Mouse (Mus musculus) kidney, postnatal 0 days (tissue): ENCODE data around the gene Mucl3. TPM values are rescaled to one million over a fixed set of nuclear protein-coding genes. Genes with fewer than 3 reads are reported as not detected.

Experiments
- ATAC-seq: fragments of 200-750 bp; cut with Nextera tagmentation; replicated peaks from 2 replicates; pipeline ENCODE4 v1.8.0; 2017; ENCODE audit warnings: low read depth, moderate number of reproducible peaks, moderate TSS enrichment, moderate library complexity; ENCODE audit not compliant: low FRiP score
- DNase-seq: peaks from one replicate; pipeline ENCODE4 v3.0.0-alpha.2; 2016; ENCODE audit warnings: low spot score
- H3K27ac ChIP-seq: fragments of 300-500 bp; sonication (generic); 2 replicates; pipeline ENCODE4 v1.5.1; 2014; ENCODE audit warnings: mild to moderate bottlenecking
- H3K27me3 ChIP-seq: fragments of 300-500 bp; sonication (generic); 2 replicates; pipeline ENCODE4 v1.6.1; 2014; ENCODE audit warnings: low read length, mixed read lengths; ENCODE audit not compliant: insufficient read depth
- H3K36me3 ChIP-seq: fragments of 300-500 bp; sonication (generic); 2 replicates; pipeline ENCODE4 v1.6.1; 2014; ENCODE audit warnings: low read length, mixed read lengths; ENCODE audit not compliant: insufficient read depth
- H3K4me1 ChIP-seq: fragments of 300-500 bp; sonication (generic); replicated peaks from 2 replicates; pipeline ENCODE4 v1.6.1; 2014; ENCODE audit warnings: antibody characterized with exemption, low read length, mixed read lengths; ENCODE audit not compliant: insufficient read depth
- H3K4me2 ChIP-seq: fragments of 300-500 bp; sonication (generic); 2 replicates; pipeline ENCODE4 v1.6.1; 2014; ENCODE audit warnings: mild to moderate bottlenecking, low read length, moderate library complexity, mixed read lengths
- H3K4me3 ChIP-seq: fragments of 300-500 bp; sonication (generic); replicated peaks from 2 replicates; pipeline ENCODE4 v1.5.1; 2014; ENCODE audit warnings: low read depth, low read length
- H3K9ac ChIP-seq: fragments of 300-500 bp; sonication (generic); 2 replicates; pipeline ENCODE4 v1.6.1; 2014; ENCODE audit warnings: low read depth, low read length
- H3K9me3 ChIP-seq: fragments of 300-500 bp; sonication (generic); replicated peaks from 2 replicates; pipeline ENCODE4 v1.6.1; 2016; ENCODE audit warnings: low read length, inconsistent platforms, mixed read lengths
- CTCF ChIP-seq: IDR thresholded peaks from 2 replicates; pipeline ENCODE4 v1.5.1; 2016; ENCODE audit warnings: antibody characterized with exemption, low read depth, mild to moderate bottlenecking, moderate library complexity
- WGBS: fragments of 180-500 bp; shearing (Covaris S2); extraction: QIAGEN DNeasy Blood & Tissue Kit; methylation state at CpG from one replicate; pipeline ENCODE4 v1.1.7; 2014; 5-methylcytosine and 5-hydroxymethylcytosine counted together
- polyA plus RNA-seq: library from polyadenylated mRNA; unstranded; fragments of >200 nt; fragmentation: Nextera tagmentation; extraction: Ambion mirVana; gene quantifications from 2 replicates; pipeline ENCODE4 v1.2.1, GENCODE M21; 2015

Gene Mucl3
- polyA plus RNA-seq, 1 experiment from 2014 or later: 0.11 TPM

GRCm38 (mm10) chr17:35591731-35592130 is 51.8 kb downstream of the Mucl3 start:
- Histone ChIP-seq H3K4me1 (no peaks in the 10 kb centered on the region), H3K27ac (no peak overlapping the region), H3K36me3 (no peaks in the 10 kb centered on the region), H3K4me3 (no peak overlapping the region), H3K27me3 (no peaks in the 10 kb centered on the region), H3K9ac (no peak overlapping the region), H3K9me3 (no peaks in the 10 kb centered on the region), H3K4me2 (no peak overlapping the region)
- TF ChIP-seq CTCF: no peak
- DNase-seq: no peak
- no peak for ATAC-seq
- 86% methylated on average over 15 of the region's 15 CpGs for WGBS

- H3K9ac ChIP-seq: no peak overlapping the region
- no peak for DNase-seq
- H3K27me3 ChIP-seq: no peaks in the 10 kb centered on the region
- H3K27ac ChIP-seq: no peak overlapping the region
- ATAC-seq: no peak
- no peaks in the 10 kb centered on the region for H3K4me1 ChIP-seq
- no peak overlapping the region for H3K4me2 ChIP-seq
- TF ChIP-seq CTCF: no peak
- WGBS: 92% methylated on average over 7 of the region's 7 CpGs
- H3K9me3 ChIP-seq: no peaks in the 10 kb centered on the region
- H3K36me3 ChIP-seq: no peaks in the 10 kb centered on the region
- no peak overlapping the region for H3K4me3 ChIP-seq
These were observed 52.3 kb downstream of the Mucl3 start for GRCm38 (mm10) chr17:35591219-35591578.

GRCm38 (mm10) chr17:35590410-35591218 is 52.9 kb downstream of the Mucl3 start:
- Histone ChIP-seq H3K4me1 (no peaks in the 10 kb centered on the region), H3K36me3 (no peaks in the 10 kb centered on the region), H3K9me3 (no peaks in the 10 kb centered on the region), H3K27me3 (no peaks in the 10 kb centered on the region), H3K9ac (no peak overlapping the region), H3K4me2 (peak overlapping the region; percentile 37), H3K27ac (no peak overlapping the region), H3K4me3 (no peak overlapping the region)
- 26% methylated on average over 21 of the region's 21 CpGs for WGBS
- TF ChIP-seq CTCF: peak; percentile 98
- ATAC-seq (peak; percentile 84), DNase-seq (peak; percentile 92)

GRCm38 (mm10) chr17:35588387-35588786 is 55.1 kb downstream of the Mucl3 start:
- TF ChIP-seq CTCF: no peak
- Histone ChIP-seq H3K36me3 (no peaks in the 10 kb centered on the region), H3K4me3 (no peak overlapping the region), H3K27ac (no peak overlapping the region), H3K27me3 (no peaks in the 10 kb centered on the region), H3K4me1 (no peaks in the 10 kb centered on the region), H3K4me2 (no peak overlapping the region), H3K9me3 (no peaks in the 10 kb centered on the region), H3K9ac (no peak overlapping the region)
- no peak for DNase-seq
- WGBS: 43% methylated on average over 4 of the region's 4 CpGs
- ATAC-seq: no peak

DNA sequence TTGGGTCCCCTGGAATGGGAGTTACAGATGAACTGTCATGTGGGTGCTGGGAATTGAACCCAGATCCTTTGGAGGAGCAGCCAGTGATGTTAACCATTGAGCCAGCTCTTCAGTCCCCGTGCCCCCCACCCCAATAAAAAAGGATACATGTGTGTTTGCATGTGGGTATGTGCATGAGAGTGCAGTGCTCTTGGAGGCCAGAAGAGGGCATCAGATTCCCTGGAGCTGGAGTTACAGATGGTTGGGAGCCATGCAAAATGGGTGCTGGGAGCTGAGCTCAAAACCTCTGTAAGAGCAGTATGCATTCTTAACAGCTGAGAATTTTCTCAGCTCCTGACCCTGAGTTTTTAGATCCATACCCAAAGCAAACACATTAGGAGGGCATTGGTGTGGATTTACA is 56.2 kb downstream of the Mucl3 start:
- WGBS: 100% methylated on average over 1 of the region's 1 CpGs
- ATAC-seq (no peak), DNase-seq (no peak)
- Histone ChIP-seq H3K4me2 (no peak overlapping the region), H3K36me3 (no peaks in the 10 kb centered on the region), H3K9me3 (no peaks in the 10 kb centered on the region), H3K4me1 (no peaks in the 10 kb centered on the region), H3K9ac (no peak overlapping the region), H3K27me3 (no peaks in the 10 kb centered on the region), H3K4me3 (no peak overlapping the region), H3K27ac (no peak overlapping the region)
- TF ChIP-seq CTCF: peak; percentile 22; the same call in 1 of the 2 replicates

Other genes with a start within 250 kb of the Mucl3 start
- 7.0 and 7.2 TPM in 2 replicates for gene H2-Q6, start 218.8 kb downstream of the Mucl3 start, polyA plus RNA-seq
- gene H2-Q7, start 204.5 kb downstream of the Mucl3 start, polyA plus RNA-seq: 15.4 and 15.6 TPM in 2 replicates
- gene H2-Q10, start 173.6 kb downstream of the Mucl3 start, polyA plus RNA-seq: 1.1 and 1.4 TPM in 2 replicates
- not detected in 2 replicates for gene Pou5f1, start 137.7 kb downstream of the Mucl3 start, polyA plus RNA-seq
- 35.5 and 44.5 TPM in 2 replicates for gene Tcf19, start 126.9 kb downstream of the Mucl3 start, polyA plus RNA-seq
- 8.2 and 9.1 TPM in 2 replicates for gene Cchcr1, start 126.6 kb downstream of the Mucl3 start, polyA plus RNA-seq
- gene Psors1c2, start 110.5 kb downstream of the Mucl3 start, polyA plus RNA-seq: 0.14 and 0.17 TPM in 2 replicates
- gene Cdsn, start 91.6 kb downstream of the Mucl3 start, polyA plus RNA-seq: 0.13 and 0.18 TPM in 2 replicates
- gene 2300002M23Rik, start 76.2 kb downstream of the Mucl3 start, polyA plus RNA-seq: not detected in 2 replicates
- 4.2 and 5.0 TPM in 2 replicates for gene Sfta2, start 42.1 kb downstream of the Mucl3 start, polyA plus RNA-seq
- not detected in 2 replicates for gene Gm9573, start 17.1 kb downstream of the Mucl3 start, polyA plus RNA-seq
- 12.7 and 13.5 TPM in 2 replicates for gene Vars2, start 23.9 kb upstream of the Mucl3 start, polyA plus RNA-seq
- 35.6 and 36.5 TPM in 2 replicates for gene Gtf2h4, start 30.0 kb upstream of the Mucl3 start, polyA plus RNA-seq
- 89.1 and 94.3 TPM in 2 replicates for gene Ddr1, start 60.9 kb upstream of the Mucl3 start, polyA plus RNA-seq
- gene Ier3, start 178.0 kb upstream of the Mucl3 start, polyA plus RNA-seq: 83.6 and 93.1 TPM in 2 replicates
- gene Flot1, start 179.5 kb upstream of the Mucl3 start, polyA plus RNA-seq: 52.2 and 54.5 TPM in 2 replicates
- gene Tubb5, start 194.6 kb upstream of the Mucl3 start, polyA plus RNA-seq: 503 and 575 TPM in 2 replicates
- gene Mdc1, start 197.8 kb upstream of the Mucl3 start, polyA plus RNA-seq: 5.4 and 5.6 TPM in 2 replicates
- 36.9 and 44.6 TPM in 2 replicates for gene Nrm, start 217.6 kb upstream of the Mucl3 start, polyA plus RNA-seq
- 16.2 and 17.2 TPM in 2 replicates for gene Ppp1r18, start 221.9 kb upstream of the Mucl3 start, polyA plus RNA-seq
- gene Dhx16, start 236.1 kb upstream of the Mucl3 start, polyA plus RNA-seq: 29.2 and 33.3 TPM in 2 replicates